Mouse (Mus musculus) 416B (cell line): ENCODE data around the gene Atrnl1.

ENCODE experiments used
- DNase-seq: peaks from one replicate; pipeline ENCODE4 v3.0.0; 2011; ENCODE audit warnings: low read depth

The Atrnl1 gene

DNA sequence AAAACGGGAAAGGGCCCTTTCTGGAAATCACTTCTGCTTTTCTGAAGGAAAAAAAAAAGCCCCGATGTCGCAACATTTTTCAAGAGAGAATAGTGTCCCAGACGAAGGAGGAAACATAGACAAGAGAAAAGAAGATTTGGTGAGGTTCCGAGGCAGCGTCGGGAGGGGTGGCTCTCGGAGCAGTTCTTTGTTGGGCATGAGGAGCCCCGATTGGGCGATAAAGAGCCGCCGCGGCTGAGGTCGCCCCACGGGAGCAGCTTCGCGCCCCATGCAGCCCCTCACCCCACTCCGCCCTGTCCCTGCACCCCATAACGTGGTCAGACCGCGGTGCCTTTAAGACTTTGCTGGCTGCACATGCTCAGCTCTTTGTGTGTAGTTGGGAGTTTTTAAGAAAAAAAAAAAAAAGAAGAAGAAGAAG, 767 bp upstream of the Atrnl1 start:
- DNase-seq = peak; percentile 10

DNA sequence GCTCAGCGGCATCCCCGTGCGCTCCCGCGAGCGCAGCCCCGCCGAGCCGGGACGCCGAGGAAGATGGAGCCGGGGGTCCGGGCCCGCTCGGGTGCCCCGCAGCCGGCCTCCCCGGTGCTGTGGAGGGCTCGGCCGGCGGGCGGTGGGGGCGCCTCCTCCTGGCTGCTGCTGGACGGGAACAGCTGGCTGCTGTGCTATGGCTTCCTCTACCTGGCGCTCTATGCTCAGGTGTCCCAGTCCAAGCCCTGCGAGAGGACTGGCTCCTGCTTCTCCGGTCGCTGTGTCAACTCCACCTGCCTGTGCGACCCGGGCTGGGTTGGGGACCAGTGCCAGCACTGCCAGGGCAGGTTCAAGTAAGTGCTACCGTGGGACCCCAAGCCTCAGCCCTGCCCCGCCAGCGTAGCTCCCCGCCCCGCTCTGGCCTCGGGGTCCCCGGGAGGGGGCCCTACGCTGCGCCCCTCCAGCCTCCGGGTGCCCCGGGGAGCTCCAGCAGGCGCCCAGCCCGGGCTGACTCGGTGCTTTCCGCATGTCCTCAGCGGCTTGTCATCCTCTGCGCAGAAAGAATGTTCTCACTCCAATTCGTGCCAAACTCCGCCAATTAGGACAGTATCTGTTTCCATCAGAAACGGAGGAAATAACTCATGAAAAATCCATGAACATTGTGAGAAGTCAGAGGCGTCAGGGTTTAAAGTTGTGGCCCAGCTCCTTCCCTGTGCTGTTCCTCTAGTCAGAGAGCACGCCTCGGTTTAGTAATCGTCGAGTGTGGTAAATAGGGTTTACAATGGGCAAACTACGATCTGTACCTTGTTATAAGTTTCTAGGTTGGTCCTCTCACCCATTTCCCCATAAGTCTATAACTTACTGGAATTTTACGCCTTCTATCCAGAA, 701 bp downstream of the Atrnl1 start:
- no peak for DNase-seq

DNA sequence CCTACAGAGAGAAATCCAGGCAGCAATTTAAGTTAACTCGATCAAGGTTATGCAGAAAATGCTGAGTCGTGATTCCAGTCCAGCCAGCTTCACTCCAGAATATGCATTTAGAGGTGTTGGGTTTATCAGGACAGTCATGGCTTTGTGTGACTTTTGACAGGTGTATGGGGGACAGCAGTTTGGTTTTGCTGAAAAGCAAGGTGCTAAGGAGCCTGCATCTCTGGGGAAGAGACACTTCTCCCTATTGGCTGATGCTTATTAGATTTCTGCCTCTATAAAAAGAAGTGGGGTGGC, 1.3 kb downstream of the Atrnl1 start:
- DNase-seq = no peak

DNA sequence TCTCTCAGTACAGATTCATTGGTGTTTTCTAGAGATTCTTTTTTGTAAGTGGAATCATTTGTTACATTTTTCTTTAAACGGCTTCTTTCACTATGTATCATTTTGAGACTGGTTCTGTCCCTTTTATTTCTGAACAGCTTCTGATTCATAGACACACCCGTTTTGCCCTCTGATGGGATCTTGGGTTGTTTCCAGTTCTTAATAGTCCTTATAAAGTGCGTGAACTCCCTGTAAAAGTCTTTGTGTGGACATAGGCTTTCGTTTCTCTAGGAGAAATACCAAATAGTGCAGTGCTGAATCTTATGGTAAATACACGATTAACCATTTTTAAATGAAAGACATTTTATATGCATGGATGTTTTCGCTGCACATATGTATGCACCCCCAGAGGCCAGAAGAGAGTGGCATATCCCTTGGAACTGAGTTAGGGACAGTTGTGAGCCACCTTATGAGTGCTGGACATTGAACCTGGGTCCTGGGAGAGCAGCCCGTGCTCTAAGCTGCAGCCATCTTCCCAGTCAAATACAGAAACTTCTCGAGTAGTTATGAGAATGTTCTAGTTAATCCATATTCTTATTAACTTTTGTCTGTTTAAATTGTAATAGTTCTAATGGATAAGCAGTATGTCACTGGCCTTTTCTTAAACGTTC, 5.3 kb downstream of the Atrnl1 start:
- no peak for DNase-seq

DNA sequence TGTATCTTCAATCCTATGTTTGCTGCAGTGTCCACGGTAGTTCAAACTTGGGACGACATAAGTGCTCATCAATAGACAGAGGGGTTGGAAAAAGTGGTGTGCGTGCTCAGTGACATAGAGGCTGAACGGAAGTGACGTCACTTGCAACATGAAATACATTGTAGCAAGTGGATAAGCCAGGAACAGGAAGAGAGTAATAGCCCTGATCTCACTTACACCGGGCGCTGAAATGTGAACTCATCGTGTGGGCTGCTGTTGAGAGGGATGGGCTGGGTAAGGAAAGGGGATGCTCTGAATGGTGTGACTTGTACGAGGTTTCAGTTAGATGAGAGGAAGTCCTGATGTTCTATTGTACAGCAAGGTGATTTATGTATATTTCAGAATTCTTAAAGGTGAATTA, 8.3 kb downstream of the Atrnl1 start:
- DNase-seq = no peak

DNA sequence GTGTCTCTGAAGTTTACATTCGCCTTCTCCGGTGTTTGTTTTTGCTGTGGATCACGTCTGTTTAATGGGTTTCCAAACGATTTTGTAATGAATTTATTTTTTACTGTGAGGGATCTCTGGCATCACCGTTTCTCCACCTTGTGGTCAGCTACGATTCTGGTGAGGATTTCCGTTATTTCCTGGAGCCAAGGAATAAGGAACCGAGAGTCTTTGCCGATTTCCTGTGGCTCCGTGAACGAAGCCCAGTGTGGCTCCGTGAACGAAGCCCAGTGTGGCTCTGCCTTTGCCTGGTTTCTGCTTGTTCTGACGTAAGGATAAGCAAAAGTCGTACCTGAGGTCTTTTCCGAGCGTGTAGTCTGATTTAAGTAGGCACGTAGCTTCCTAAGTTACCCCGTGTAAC, 11.0 kb downstream of the Atrnl1 start:
- no peak for DNase-seq

DNA sequence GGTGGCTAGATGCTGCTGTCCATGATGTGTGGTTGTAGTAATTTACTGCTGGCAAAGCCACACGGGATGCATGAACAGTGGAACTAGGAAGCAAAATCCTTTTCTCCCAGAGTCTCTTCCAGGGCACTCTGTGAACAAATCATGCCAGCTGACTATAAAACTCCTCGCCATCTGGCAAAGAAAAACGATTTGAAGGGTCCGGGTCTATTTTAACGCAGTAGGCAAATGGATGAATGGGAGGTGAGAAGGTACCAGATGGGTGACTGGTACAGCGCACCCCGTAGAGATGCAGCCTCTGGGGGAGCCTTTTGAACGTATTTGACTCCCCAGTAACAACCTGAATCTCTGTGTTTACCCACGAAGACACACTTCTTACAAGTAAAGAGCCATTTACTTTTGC, 14.9 kb downstream of the Atrnl1 start:
- DNase-seq = no peak

DNA sequence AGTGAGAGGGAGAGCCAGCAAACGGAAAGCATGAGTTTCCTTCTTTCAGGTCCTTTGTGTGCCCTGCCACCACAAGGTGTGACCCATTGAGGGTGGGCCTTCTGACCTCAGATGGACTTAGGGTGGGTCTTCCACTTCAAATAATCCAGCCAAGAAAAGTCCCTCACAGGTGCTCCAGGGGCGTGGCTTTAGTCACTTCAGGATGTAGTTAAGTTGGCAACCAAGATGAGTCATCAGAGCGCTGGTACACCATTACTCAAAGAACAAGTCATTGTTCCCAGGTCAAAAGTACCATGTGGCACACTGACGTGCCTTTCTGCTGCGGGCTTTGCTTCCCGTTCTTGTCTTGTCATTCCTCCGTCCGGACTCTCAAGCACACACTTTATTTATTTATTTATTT, 16.4 kb downstream of the Atrnl1 start:
- DNase-seq = peak; percentile 19

DNA sequence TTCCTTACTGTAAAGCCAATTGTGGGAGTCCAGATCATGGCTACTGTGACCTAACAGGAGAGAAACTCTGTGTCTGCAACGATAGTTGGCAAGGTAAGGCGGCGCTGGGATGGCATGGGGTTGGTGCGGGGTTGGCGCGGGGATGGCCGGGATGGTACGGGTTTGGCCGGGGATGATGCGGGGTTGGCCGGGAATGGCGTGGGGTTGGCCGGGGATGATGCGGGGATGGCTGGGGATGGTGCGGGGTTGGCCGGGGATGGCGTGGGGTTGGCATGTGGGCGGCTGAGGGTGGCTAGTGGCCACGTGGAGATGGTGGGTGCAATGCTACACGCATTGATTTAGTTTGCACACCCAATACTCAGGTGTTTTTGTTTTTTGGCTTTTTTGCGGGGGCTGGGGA, 31.7 kb downstream of the Atrnl1 start:
- DNase-seq = no peak

DNA sequence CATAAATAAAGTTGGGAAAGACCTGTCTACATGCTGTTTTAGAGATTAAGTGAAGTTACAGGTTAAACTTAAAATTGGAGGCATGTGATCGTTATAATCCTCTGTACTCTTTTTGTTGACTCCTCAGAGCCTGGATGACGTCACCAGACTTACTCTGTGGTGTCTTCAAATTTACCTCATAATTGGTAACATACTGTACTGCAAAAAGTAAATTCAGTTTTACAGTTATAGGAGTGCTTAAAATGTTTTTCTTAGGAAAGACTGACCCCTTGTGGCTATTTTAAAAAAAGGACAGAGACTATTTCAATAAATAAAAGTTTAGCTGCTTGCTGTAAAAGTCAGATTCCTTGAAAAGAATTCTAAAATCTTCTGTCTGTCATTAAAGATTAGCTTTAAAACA, 32.1 kb downstream of the Atrnl1 start:
- peak; percentile 79 for DNase-seq

DNA sequence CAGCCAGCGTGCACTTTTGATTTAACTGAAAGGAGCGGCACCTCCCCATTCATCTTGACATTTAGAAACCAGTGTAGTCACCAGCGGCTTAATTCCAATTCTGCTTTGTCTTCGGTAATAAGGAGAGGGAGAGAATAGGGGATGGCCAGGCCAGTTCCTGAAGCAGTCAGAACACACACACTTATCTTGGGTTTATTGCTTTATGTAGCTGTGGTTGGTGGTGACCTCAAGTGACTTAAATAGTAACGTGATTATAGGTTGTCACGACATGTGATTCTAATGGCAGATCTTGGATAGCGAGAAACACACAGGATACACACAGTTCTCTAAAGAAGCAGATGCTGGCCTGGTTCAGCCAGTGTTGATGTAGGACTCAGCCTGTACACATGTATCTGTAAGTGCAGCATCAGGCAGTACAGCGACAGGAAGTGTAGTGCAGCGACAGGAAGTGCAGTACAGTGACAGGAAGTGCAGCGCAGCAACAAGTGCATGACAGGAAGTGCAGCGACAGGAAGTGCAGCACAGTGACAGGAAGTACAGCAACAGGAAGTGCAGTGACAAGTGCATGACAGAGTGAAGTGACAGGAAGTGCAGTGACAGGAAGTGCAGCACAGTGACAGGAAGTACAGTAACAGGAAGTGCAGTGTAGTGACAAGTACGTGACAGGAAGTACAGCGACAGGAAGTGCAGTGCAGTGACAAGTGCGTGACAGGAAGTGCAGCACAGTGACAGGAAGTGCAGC, 37.5 kb downstream of the Atrnl1 start:
- DNase-seq = peak; percentile 15

DNA sequence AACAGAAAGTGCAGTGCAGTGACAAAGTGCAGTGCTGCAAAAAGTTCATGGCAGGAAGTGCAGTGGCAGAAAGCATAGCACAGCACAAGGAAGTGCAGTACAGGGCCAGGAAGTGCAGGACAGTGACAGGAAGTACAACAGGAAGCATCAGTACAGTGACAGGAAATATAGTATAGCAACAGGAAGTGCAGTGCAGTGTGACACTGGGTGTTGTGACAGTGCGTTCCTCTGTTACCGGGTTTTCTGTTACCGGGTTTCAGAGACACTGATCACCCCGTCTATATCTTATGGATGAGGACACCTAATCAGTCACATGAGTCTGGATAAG, 38.1 kb downstream of the Atrnl1 start:
- DNase-seq = no peak

DNA sequence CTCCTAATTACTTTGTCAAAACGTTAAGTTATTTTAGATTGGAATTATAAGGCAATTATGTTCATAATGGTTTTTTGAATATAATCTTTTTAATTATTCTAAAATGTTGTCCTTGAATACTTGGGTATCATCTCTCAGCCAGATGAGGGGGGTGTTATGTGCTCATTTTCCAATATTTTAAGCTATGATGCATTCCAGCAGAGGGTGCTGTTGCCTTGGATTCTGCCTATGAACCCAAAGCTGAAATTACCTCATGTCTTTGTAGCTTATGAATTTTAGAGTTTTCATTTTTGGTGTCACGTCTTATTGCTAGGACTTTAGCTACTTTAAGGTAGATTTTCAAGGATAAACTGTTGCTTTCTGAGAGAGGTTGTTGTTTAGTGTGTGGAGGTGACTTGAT, 44.2 kb downstream of the Atrnl1 start:
- peak; percentile 83 for DNase-seq

DNA sequence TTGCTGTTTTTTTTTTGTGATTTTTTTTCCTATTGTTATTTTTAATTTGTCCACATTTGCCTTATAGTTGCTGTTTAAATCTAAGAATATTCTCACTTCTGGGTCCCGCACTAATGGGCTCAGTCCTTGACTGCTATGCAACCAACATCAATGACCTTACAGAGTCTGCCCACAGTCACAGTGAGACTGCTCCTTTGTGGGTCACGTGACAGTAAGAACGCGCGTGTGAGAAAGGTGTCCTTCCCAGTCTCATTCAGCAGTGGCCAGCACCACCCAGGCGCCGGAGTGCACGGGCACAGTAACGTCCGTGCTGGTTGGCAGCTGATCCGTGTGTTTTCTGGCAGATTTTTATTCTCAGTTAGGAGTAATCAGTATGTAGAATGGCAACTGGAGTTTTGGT, 44.7 kb downstream of the Atrnl1 start:
- DNase-seq = peak; percentile 34

DNA sequence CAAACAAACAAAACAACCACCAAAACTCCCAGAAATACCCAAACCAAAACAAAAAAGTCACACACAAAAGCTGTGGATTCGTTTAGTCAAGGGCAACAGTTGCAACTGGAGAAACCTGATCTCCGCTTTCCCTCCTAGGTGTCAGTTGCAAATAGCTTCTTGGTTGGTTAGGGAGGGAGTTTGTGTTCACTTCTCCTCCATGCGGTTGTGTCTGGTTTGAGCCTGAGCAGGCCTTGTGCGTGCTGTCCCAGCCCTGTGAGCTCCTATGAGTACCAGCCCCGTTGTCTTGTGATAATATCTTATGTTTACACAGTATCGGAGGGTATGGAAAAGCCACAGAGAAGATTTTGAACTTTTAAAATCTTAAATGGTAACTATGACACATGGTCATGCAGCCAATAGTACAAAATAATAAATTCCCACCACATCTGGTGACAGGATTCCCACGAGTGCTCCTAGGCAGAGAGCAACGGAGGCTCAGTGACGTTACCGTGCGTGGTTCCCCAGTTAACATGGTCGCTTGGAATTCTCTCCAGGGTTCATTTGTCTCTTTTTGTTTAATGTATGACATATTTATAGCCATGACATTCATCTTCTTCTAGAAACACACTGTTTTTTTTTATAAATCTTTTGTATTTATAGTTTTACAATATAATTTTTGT, 46.7 kb downstream of the Atrnl1 start:
- DNase-seq = peak; percentile 82

DNA sequence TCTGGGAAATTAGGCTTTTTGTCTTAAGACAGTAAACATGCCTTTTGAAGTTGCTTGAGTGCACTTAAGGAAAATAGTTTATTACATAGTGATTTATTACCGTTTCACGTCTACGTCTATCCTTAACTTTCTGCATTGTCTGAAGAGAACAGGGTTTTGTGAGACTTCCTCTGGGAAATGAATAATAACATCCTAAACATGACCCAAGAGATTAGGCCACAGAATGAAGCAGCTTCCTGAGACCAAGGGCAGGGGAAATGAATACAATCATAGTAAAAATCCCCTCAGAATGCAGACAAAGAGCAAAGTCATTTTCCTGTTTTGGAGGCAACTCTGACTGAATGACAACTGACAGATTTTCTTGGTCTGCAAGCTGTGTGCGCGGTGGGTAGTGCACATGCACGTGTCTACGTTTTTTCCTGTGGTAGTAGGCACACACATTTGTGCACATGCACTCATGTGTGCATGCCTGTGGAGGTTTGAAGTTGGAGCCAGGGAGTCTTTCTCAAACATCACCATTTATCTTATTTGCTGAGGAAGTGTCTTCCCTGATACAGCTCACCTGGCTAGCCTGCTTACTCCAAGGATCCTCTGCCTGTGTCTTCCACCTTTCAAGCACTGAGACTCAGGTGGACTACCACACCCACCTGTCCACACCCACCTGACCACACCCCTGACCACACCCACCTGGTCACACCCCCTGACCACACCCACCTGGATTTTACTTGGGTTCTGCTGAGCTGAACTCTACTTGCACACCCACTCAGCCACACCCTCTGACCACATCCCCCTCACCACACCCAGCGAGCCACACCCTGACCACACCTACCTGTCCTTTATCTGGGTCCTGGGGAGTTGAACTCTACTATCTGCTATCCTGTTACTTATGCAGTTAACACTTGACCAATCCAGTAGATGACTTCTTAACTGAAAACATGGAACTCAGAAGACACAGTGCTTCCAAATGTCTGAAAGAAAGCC, 47.6 kb downstream of the Atrnl1 start:
- peak; percentile 92 for DNase-seq

DNA sequence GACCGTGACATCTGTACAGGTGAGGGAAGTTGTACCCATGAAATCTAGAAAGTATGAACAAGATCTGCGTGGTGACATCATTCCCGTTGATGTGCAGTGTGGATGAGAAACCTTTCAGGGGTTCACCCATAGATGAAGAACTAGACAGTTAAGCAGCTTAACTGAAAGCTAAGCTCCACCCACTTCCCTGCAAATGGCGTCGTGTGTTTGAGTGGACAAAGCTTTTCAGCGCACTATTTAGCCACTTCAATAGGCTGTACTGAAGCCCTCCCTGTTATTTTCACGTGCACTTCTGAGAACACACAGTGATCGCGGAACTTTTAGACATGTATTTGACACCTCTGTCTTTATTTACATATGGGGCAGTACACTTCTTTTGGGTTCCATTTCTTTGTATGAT, 56.2 kb downstream of the Atrnl1 start:
- DNase-seq = no peak

DNA sequence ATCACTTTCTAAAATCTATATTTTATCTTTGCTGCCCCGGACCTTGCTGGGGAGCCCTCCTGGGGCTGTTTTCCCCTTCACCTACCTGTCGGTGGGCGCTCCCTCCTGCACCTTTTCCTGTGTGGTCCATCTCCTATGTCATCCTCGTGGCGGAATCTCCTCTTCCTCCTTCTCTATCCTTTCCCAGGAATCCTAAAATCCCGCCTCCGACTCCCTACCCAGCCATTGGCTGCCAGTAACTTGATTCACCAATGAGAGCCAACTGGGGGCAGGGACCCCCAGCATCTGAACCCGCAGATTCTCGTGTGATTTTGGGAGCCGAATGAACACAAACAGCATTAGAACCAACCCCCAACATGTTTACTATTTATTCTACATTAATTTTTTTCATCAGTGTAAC, 57.1 kb downstream of the Atrnl1 start:
- DNase-seq = no peak

DNA sequence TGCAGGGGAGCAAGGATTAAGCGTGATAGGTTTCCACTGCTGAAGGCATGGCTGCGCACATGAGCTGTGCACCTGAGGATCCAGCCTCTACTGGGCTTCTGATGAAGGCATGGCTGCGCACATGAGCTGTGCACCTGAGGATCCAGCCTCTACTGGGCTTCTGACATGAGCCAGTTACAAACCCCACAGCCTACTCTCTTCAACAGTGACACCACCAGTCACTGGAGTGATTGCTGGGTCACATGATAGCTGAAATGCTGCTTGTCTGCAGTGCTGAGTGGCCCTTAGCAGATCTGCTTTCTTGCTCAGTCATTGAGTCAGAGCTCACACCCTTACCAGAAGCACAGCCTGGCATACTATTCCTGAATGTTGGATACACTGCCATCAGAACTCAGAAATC, 68.6 kb downstream of the Atrnl1 start:
- DNase-seq = no peak

DNA sequence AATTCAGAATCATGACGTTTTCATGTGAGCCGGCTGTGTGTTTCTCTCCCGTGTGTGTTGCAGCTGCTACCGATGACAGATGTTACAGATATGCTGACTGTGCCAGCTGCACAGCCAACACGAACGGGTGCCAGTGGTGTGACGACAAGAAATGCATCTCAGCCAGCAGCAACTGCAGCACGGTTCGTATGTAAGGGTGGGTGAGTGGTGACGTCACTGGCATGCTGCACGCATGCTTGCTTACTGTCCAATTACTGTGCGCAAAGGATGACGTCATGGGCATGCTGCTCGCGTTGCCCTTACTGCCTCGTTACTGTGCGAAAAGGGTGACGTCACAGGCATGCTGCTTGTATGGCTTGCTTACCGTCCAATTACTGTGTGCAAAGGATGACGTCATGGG, 75.8 kb downstream of the Atrnl1 start:
- DNase-seq = no peak

DNA sequence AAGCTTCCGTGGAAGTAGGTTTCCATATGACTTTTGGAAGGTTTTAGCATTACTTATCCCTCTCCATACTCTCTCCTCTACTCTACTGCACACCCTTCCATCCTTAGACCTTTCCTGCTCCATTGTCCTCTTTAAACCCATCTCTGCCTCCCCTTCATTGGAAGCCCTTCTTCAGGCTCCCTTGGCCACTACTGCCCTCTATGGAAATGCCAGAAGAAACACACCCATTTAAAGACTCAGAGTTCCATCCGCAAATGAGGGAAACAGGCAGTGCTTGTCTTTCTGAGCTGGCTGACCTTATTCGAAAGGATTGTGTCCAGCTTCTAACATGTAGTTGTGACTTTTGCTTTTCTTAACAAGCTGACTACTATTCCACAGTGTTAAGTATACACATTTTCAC, 81.7 kb downstream of the Atrnl1 start:
- DNase-seq = peak; percentile 35

DNA sequence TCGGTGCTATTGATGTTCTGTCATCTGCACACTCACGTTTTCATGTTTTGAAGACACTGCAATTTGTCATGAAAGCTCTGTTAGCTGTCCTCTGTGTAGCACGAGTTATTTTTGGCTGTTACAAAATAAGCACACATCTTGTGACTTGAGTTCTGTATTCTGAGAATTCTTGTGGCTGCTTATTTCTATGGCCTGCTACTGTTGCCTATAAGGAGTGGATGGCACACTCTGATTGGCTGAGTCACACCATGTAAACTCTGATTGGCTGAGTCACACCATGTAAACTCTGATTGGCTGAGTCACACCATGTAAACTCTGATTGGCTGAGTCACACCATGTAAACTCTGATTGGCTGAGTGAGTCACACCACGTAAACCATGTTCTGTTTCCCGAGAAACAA, 85.9 kb downstream of the Atrnl1 start:
- peak; percentile 23 for DNase-seq
